Mouse (Mus musculus): Measurements from ENCODE around the gene Prcp. TPM values are rescaled to one million over a fixed set of nuclear protein-coding genes. Genes with fewer than 3 reads are reported as not detected.

Prcp gene
- total and polyA plus RNA-seq, 3 experiments: 40.3 to 48.4 TPM; not detected in 1

- H3K9ac ChIP-seq (ENCODE audit: control insufficient read depth, low read depth, low read length, poor library complexity, severe bottlenecking): no peak overlapping the region
- H3K27ac ChIP-seq (ENCODE audit: control insufficient read depth, low read depth, low read length): no peak overlapping the region
- H3K36me3 ChIP-seq (ENCODE audit: control insufficient read depth in 1 of 2, insufficient read depth in 2 of 2, low read length in 2 of 2): peaks cover 15 to 17% of the 10 kb centered on the region in 2 experiments
- peaks cover 2% of the 10 kb centered on the region; the same call in 1 of the 2 replicates for H3K79me2 ChIP-seq (ENCODE audit: control insufficient read depth, insufficient read depth, low read length, poor library complexity)
- H3K4me3 ChIP-seq (ENCODE audit: control insufficient read depth in 1 of 2, insufficient read depth in 1 of 2, low read depth in 2 of 2, low read length in 2 of 2): no peak overlapping the region
- no peaks in the 10 kb centered on the region for H3K9me3 ChIP-seq (replicated peaks; ENCODE audit: insufficient read depth, low read length)
- peaks cover 3 to 10% of the 10 kb centered on the region in 2 experiments; a peak in 3 of 4 replicates for H3K4me1 ChIP-seq (ENCODE audit: control insufficient read depth in 1 of 2, insufficient read depth in 2 of 2, low read length in 2 of 2)
- DNase-seq (ENCODE audit: low read depth, low spot score): no peak
- H3K27me3 ChIP-seq (ENCODE audit: control insufficient read depth in 1 of 2, insufficient read depth in 2 of 2, low read length in 2 of 2): no peaks in the 10 kb centered on the region
- no peak for TF ChIP-seq GABPA (IDR thresholded peaks at IDR 0.05; ENCODE audit: low read depth, low read length)
- no peak for TF ChIP-seq MXI1 (IDR thresholded peaks at IDR 0.05; ENCODE audit: low read depth, low read length)
- no peak for TF ChIP-seq CHD1 (IDR thresholded peaks at IDR 0.05; ENCODE audit: low read depth, low read length)
These were observed 15.9 kb downstream of the Prcp start for GRCm38 (mm10) chr7:92890211-92890610.

DNA sequence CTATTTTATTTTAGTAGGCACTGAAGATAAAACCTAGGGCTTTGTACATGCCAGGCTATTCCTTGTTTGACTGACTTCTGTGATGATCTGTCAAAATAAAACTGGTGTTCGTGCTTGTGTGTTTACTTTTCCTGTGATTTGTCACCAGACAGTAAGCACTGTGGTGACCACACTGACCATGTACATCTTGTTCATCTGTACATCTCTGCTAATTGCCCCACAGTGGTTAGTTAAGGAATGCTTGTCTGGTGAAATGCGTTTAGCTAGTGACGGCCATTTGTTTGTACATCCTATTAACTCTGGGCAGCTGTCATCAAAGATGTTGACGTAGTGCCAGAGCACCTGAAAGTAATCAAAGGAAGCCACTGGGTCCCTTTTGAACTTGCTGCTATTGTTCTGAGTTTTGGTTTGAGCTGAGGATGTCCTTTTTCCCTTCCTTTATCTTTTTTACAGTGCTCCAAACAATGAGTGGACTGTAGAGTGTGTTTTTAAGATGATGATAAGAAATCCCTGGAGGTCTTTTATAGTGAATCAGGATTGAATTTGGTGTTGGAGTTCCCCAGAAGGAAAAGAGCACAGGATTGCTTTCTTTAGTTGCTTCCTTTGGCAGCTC is 16.5 kb downstream of the Prcp start:
- H3K9me3 ChIP-seq (replicated peaks; ENCODE audit: insufficient read depth, low read length): no peaks in the 10 kb centered on the region
- H3K79me2 ChIP-seq (ENCODE audit: control insufficient read depth, insufficient read depth, low read length, poor library complexity): peaks cover 2% of the 10 kb centered on the region; the same call in 1 of the 2 replicates
- TF ChIP-seq CHD2 (IDR thresholded peaks at IDR 0.05; ENCODE audit: low read length) (no peak), ZKSCAN1 (IDR thresholded peaks at IDR 0.05; ENCODE audit: low read depth, low read length) (no peak), MXI1 (IDR thresholded peaks at IDR 0.05; ENCODE audit: low read depth, low read length) (no peak), POLR2A (IDR thresholded peaks at IDR 0.05; ENCODE audit: control insufficient read depth in 1 of 2, insufficient read depth in 1 of 2, low read depth in 1 of 2, low read length in 2 of 2, poor library complexity in 1 of 2) (no peak)
- no peak overlapping the region for H3K4me3 ChIP-seq (ENCODE audit: control insufficient read depth in 1 of 2, insufficient read depth in 1 of 2, low read depth in 2 of 2, low read length in 2 of 2)
- no peak for DNase-seq (ENCODE audit: low read depth, low spot score)
- no peak overlapping the region for H3K9ac ChIP-seq (ENCODE audit: control insufficient read depth, low read depth, low read length, poor library complexity, severe bottlenecking)
- peaks cover 10 to 14% of the 10 kb centered on the region in 2 experiments for H3K36me3 ChIP-seq (ENCODE audit: control insufficient read depth in 1 of 2, insufficient read depth in 2 of 2, low read length in 2 of 2)
- H3K27me3 ChIP-seq (ENCODE audit: control insufficient read depth in 1 of 2, insufficient read depth in 2 of 2, low read length in 2 of 2): no peaks in the 10 kb centered on the region
- peaks cover 0 to 6% of the 10 kb centered on the region in 2 experiments; a peak in 2 of 4 replicates for H3K4me1 ChIP-seq (ENCODE audit: control insufficient read depth in 1 of 2, insufficient read depth in 2 of 2, low read length in 2 of 2)
- H3K27ac ChIP-seq (ENCODE audit: control insufficient read depth, low read depth, low read length): no peak overlapping the region

- no peaks in the 10 kb centered on the region for H3K4me1 ChIP-seq (ENCODE audit: control insufficient read depth in 1 of 2, insufficient read depth in 2 of 2, low read length in 2 of 2)
- peak; percentile 54 for DNase-seq (ENCODE audit: low read depth, low spot score)
- no peak overlapping the region for H3K27ac ChIP-seq (ENCODE audit: control insufficient read depth, low read depth, low read length)
- no peak overlapping the region for H3K9ac ChIP-seq (ENCODE audit: control insufficient read depth, low read depth, low read length, poor library complexity, severe bottlenecking)
- no peaks in the 10 kb centered on the region for H3K9me3 ChIP-seq (replicated peaks; ENCODE audit: insufficient read depth, low read length)
- TF ChIP-seq RAD21 (IDR thresholded peaks at IDR 0.05; ENCODE audit: low read depth, low read length) (peak; percentile 73), HCFC1 (IDR thresholded peaks at IDR 0.05; ENCODE audit: low read depth, low read length) (no peak), GABPA (IDR thresholded peaks at IDR 0.05; ENCODE audit: low read depth, low read length) (no peak), MYC (IDR thresholded peaks at IDR 0.05; ENCODE audit: low read depth, low read length) (peak; percentile 44; the same call in 1 of the 2 replicates), JUND (IDR thresholded peaks at IDR 0.05; ENCODE audit: low read depth, low read length) (no peak), SMC3 (IDR thresholded peaks at IDR 0.05; ENCODE audit: low read depth, low read length) (peak; percentile 69), CTCF (IDR thresholded peaks at IDR 0.05 in 2 of 3, conservative IDR thresholded peaks at IDR 0.05 in 1 of 3; ENCODE audit: control insufficient read depth in 1 of 3, insufficient read depth in 1 of 3, low read depth in 2 of 3, low read length in 3 of 3, poor library complexity in 1 of 3, severe bottlenecking in 1 of 3) (peak; percentile 37 to 72 (median 47)), UBTF (IDR thresholded peaks at IDR 0.05; ENCODE audit: borderline replicate concordance, insufficient read depth, low read depth, low read length) (no peak), MYB (IDR thresholded peaks at IDR 0.05; ENCODE audit: low read depth, low read length) (no peak), SIN3A (IDR thresholded peaks at IDR 0.05; ENCODE audit: low read length) (peak; percentile 31; the same call in 1 of the 2 replicates), ZC3H11A (IDR thresholded peaks at IDR 0.05; ENCODE audit: low read depth, low read length) (peak; percentile 49; the same call in 1 of the 2 replicates), MAFK (IDR thresholded peaks at IDR 0.05; ENCODE audit: borderline replicate concordance, low read depth, low read length) (no peak), TBP (IDR thresholded peaks at IDR 0.05; ENCODE audit: low read depth, low read length) (no peak), USF2 (IDR thresholded peaks at IDR 0.05; ENCODE audit: borderline replicate concordance in 1 of 2, insufficient read depth in 1 of 2, low read depth in 1 of 2, low read length in 2 of 2) (no peak), RCOR1 (IDR thresholded peaks at IDR 0.05; ENCODE audit: low read depth, low read length) (no peak)
- peaks cover 1% of the 10 kb centered on the region; the same call in 1 of the 2 replicates for H3K79me2 ChIP-seq (ENCODE audit: control insufficient read depth, insufficient read depth, low read length, poor library complexity)
- H3K36me3 ChIP-seq (ENCODE audit: control insufficient read depth in 1 of 2, insufficient read depth in 2 of 2, low read length in 2 of 2): peaks cover 2 to 15% of the 10 kb centered on the region in 2 experiments; a peak in 3 of 4 replicates
- H3K27me3 ChIP-seq (ENCODE audit: control insufficient read depth in 1 of 2, insufficient read depth in 2 of 2, low read length in 2 of 2): no peaks in the 10 kb centered on the region
- H3K4me3 ChIP-seq (ENCODE audit: control insufficient read depth in 1 of 2, insufficient read depth in 1 of 2, low read depth in 2 of 2, low read length in 2 of 2): no peak overlapping the region
These were observed 19.2 kb downstream of the Prcp start for GRCm38 (mm10) chr7:92893478-92893877.
